Mouse (Mus musculus) kidney, embryonic 14.5 days (tissue): ENCODE data around the gene Atpaf1. TPM values are rescaled to one million over a fixed set of nuclear protein-coding genes. Genes with fewer than 3 reads are reported as not detected.

ENCODE experiments used
- ATAC-seq: fragments of 200-750 bp; cut with Nextera tagmentation; 2 replicates; pipeline ENCODE4 v1.8.0; 2017; ENCODE audit warnings: moderate number of reproducible peaks, mild to moderate bottlenecking, moderate TSS enrichment, moderate library complexity; ENCODE audit not compliant: low FRiP score, low TSS enrichment
- H3K27ac ChIP-seq: fragments of 300-500 bp; sonication (generic); 2 replicates; pipeline ENCODE4 v1.5.1; 2014; ENCODE audit warnings: low read depth, mild to moderate bottlenecking, low read length, moderate library complexity, mixed read lengths
- H3K27me3 ChIP-seq: fragments of 300-500 bp; sonication (generic); 2 replicates; pipeline ENCODE4 v1.6.1; 2014; ENCODE audit warnings: mild to moderate bottlenecking, low read length; ENCODE audit not compliant: control insufficient read depth, insufficient read depth
- H3K36me3 ChIP-seq: fragments of 300-500 bp; sonication (generic); 2 replicates; pipeline ENCODE4 v1.6.1; 2014; ENCODE audit warnings: low read length, mixed read lengths; ENCODE audit not compliant: control insufficient read depth, insufficient read depth
- H3K4me1 ChIP-seq: fragments of 300-500 bp; sonication (generic); 2 replicates; pipeline ENCODE4 v1.6.1; 2014; ENCODE audit warnings: low read length, mixed read lengths; ENCODE audit not compliant: control insufficient read depth, insufficient read depth
- H3K4me2 ChIP-seq: fragments of 300-500 bp; sonication (generic); replicated peaks from 2 replicates; pipeline ENCODE4 v1.6.1; 2014; ENCODE audit warnings: low read depth, mild to moderate bottlenecking, low read length
- H3K4me3 ChIP-seq: fragments of 300-500 bp; sonication (generic); 2 replicates; pipeline ENCODE4 v1.5.1; 2014; ENCODE audit warnings: mild to moderate bottlenecking, low read length
- H3K9ac ChIP-seq: fragments of 300-500 bp; sonication (generic); 2 replicates; pipeline ENCODE4 v1.6.1; 2014; ENCODE audit warnings: low read depth, mild to moderate bottlenecking, low read length, moderate library complexity
- H3K9me3 ChIP-seq: fragments of 300-500 bp; sonication (generic); 2 replicates; pipeline ENCODE4 v1.6.1; 2016; ENCODE audit warnings: low read length; ENCODE audit not compliant: control insufficient read depth
- WGBS: fragments of 180-500 bp; shearing (Covaris S2); extraction: QIAGEN DNeasy Blood & Tissue Kit; methylation state at CpG from one replicate; pipeline ENCODE4 v1.1.7; 2014; 5-methylcytosine and 5-hydroxymethylcytosine counted together
- polyA plus RNA-seq: library from polyadenylated mRNA; unstranded; fragments of >200 nt; fragmentation: Nextera tagmentation; extraction: Ambion mirVana; gene quantifications from 2 replicates; pipeline ENCODE4 v1.2.1, GENCODE M21; 2014

The Atpaf1 gene
- polyA plus RNA-seq, 1 experiment from 2014 or later = 63.5 TPM

DNA sequence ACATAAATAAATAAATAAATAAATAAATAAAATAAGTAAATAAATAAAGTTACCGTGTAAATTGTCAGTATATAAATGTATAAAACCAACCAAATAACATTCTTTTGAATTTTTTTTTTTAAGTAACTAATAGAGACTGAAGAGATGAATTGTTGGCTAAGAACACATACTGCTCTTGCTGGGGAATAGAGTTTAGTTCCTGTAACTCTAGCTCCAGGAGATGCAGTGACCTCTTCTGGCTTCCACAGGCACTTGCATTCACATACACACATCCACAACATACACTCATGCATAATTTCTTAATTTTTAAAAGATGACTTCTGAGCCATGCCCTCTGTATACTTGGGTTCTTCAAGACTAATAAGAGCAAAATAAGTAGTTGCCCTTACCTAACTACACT, 29.8 kb upstream of the Atpaf1 start:
- Histone ChIP-seq H3K4me2 (no peak overlapping the region), H3K4me1 (no peaks in the 10 kb centered on the region), H3K9ac (no peak overlapping the region), H3K36me3 (peaks cover 35% of the 10 kb centered on the region), H3K9me3 (no peaks in the 10 kb centered on the region), H3K27ac (no peak overlapping the region), H3K27me3 (no peaks in the 10 kb centered on the region), H3K4me3 (no peak overlapping the region)
- no peak for ATAC-seq
- WGBS = 78% methylated on average over 1 of the region's 1 CpGs

DNA sequence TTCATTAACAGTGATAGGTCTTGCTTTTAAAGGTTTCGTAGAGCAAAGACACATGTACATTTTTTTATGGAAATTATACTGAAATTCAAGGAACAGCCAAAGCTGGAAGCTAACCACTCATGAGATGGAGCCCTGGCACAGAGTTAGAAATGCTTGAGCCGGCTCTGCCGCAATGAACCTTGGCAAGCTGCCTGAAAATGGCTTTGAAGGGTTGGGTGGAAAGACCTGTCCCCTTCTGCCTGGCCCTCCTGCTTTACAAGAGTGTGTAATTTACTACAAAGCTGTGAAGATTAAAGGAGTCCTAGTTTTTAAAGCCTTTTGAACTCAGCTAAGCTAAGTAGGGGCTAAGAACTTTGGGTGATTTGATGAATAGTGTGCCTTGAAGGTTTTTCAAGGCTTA, 23.4 kb upstream of the Atpaf1 start:
- Histone ChIP-seq H3K9ac (no peak overlapping the region), H3K36me3 (peaks cover 41% of the 10 kb centered on the region), H3K27me3 (no peaks in the 10 kb centered on the region), H3K9me3 (no peaks in the 10 kb centered on the region), H3K4me2 (no peak overlapping the region), H3K4me3 (no peak overlapping the region), H3K4me1 (no peaks in the 10 kb centered on the region), H3K27ac (no peak overlapping the region)
- no peak for ATAC-seq
- 42% methylated on average over 3 of the region's 3 CpGs for WGBS

GRCm38 (mm10) chr4:115764581-115764980, 20.0 kb upstream of the Atpaf1 start:
- Histone ChIP-seq H3K4me1 (0 out of 2 replicates have a peak, but pooled peaks cover 3% of the 10 kb centered on the region), H3K4me3 (no peak overlapping the region), H3K27me3 (no peaks in the 10 kb centered on the region), H3K4me2 (no peak overlapping the region), H3K9ac (no peak overlapping the region), H3K36me3 (peaks cover 42% of the 10 kb centered on the region), H3K27ac (no peak overlapping the region), H3K9me3 (no peaks in the 10 kb centered on the region)
- WGBS = 85% methylated on average over 11 of the region's 11 CpGs
- ATAC-seq = no peak

GRCm38 (mm10) chr4:115767647-115768467, 16.8 kb upstream of the Atpaf1 start:
- ATAC-seq = no peak
- no peak overlapping the region for H3K4me2 ChIP-seq
- H3K4me1 ChIP-seq = 0 out of 2 replicates have a peak, but pooled peaks cover 3% of the 10 kb centered on the region
- no peaks in the 10 kb centered on the region for H3K27me3 ChIP-seq
- H3K4me3 ChIP-seq = no peak overlapping the region
- peaks cover 40% of the 10 kb centered on the region; the same call in 1 of the 2 replicates for H3K36me3 ChIP-seq
- no peaks in the 10 kb centered on the region for H3K9me3 ChIP-seq
- 60% methylated on average over 11 of the region's 11 CpGs for WGBS
- no peak overlapping the region for H3K9ac ChIP-seq
- peak overlapping the region; percentile 52; the same call in 1 of the 2 replicates for H3K27ac ChIP-seq

GRCm38 (mm10) chr4:115775056-115775455, 9.6 kb upstream of the Atpaf1 start:
- H3K27ac ChIP-seq = no peak overlapping the region

GRCm38 (mm10) chr4:115777627-115778026, 7.0 kb upstream of the Atpaf1 start:
- Histone ChIP-seq H3K4me1 (no peaks in the 10 kb centered on the region), H3K4me3 (no peak overlapping the region), H3K36me3 (peaks cover 15% of the 10 kb centered on the region; the same call in 1 of the 2 replicates), H3K9ac (no peak overlapping the region), H3K9me3 (no peaks in the 10 kb centered on the region), H3K27ac (no peak overlapping the region), H3K4me2 (no peak overlapping the region), H3K27me3 (no peaks in the 10 kb centered on the region)
- ATAC-seq = no peak
- WGBS = 99% methylated on average over 2 of the region's 2 CpGs

More at GRCm38 (mm10) chr4:115775056-115775455, 9.6 kb upstream of the Atpaf1 start:
- Histone ChIP-seq H3K36me3 (peaks cover 27% of the 10 kb centered on the region; the same call in 1 of the 2 replicates), H3K9ac (no peak overlapping the region), H3K4me1 (no peaks in the 10 kb centered on the region), H3K27me3 (no peaks in the 10 kb centered on the region), H3K9me3 (no peaks in the 10 kb centered on the region), H3K4me3 (no peak overlapping the region), H3K4me2 (no peak overlapping the region)
- ATAC-seq = no peak
- 91% methylated on average over 6 of the region's 6 CpGs for WGBS

- no peak overlapping the region for H3K4me2 ChIP-seq
- no peak overlapping the region for H3K9ac ChIP-seq
- ATAC-seq = no peak
- H3K36me3 ChIP-seq = peaks cover 7% of the 10 kb centered on the region; the same call in 1 of the 2 replicates
- no peaks in the 10 kb centered on the region for H3K27me3 ChIP-seq
- WGBS = 36% methylated on average over 6 of the region's 6 CpGs
- no peak overlapping the region for H3K27ac ChIP-seq
- no peak overlapping the region for H3K4me3 ChIP-seq
- H3K4me1 ChIP-seq = peaks cover 4% of the 10 kb centered on the region
- H3K9me3 ChIP-seq = no peaks in the 10 kb centered on the region
These were observed 4.3 kb upstream of the Atpaf1 start for GRCm38 (mm10) chr4:115780269-115780668.

DNA sequence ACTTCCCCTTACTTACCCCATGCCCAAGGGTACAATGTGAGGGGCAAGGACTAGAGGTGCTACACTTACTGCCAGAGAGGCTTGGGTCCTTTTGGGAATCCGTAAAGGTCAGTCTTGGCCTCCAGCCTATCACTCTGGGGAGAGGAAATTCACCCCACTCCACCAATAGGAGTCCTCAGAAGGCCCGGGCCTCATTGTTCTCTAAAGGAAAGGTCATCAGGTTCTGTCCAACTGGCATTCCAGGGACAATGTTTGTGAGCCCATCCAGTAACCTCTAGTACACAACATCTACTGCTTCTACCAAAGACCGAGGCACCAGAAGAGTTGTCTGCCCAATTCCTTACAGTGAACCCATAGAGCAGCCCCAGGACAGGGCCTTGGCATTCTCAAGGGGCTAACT, 3.7 kb upstream of the Atpaf1 start, which contains the start of gene Tex38:
Gene Tex38 (minus strand): TSS at position 101 of the 400 bp plus-strand sequence.
- 87% methylated on average over 3 of the region's 3 CpGs for WGBS
- ATAC-seq = no peak
- H3K9ac ChIP-seq = no peak within 1 kb of the TSS

More for the DNA sequence above, 3.7 kb upstream of the Atpaf1 start, which contains the start of gene Tex38:
- H3K27ac ChIP-seq = no peak within 1 kb of the TSS
- no peak within 1 kb of the TSS for H3K4me3 ChIP-seq
- H3K27me3 ChIP-seq = no peaks in the 10 kb centered on the region
- H3K4me1 ChIP-seq = peaks cover 7% of the 10 kb centered on the region
- H3K36me3 ChIP-seq = peaks cover 7% of the 10 kb centered on the region; the same call in 1 of the 2 replicates
- H3K4me2 ChIP-seq = no peak within 1 kb of the TSS
- H3K9me3 ChIP-seq = no peaks in the 10 kb centered on the region
